Mouse (Mus musculus): ENCODE data around the gene Gm12117. TPM values are rescaled to one million over a fixed set of nuclear protein-coding genes. Genes with fewer than 3 reads are reported as not detected.

The Gm12117 gene
- not detected for total RNA-seq (2021)

GRCm38 (mm10) chr11:33276637-33277036, at the start of gene Gm12117:
Gene Gm12117, minus strand, starts transcription at chr11:33276737.
- intact Hi-C loops (cut with DNase I), result no loop called here
- DNase-seq (ENCODE audit: low spot score in 2 of 2), result no peak

- DNase-seq (ENCODE audit: low spot score in 2 of 2), result no peak
- intact Hi-C loops (cut with DNase I), result no loop called here
These were observed 42.6 kb upstream of the Gm12117 start for GRCm38 (mm10) chr11:33319006-33319611.

- intact Hi-C loops (cut with DNase I), result no loop called here
- no peak for DNase-seq (ENCODE audit: low spot score in 2 of 2)
These were observed 33.0 kb upstream of the Gm12117 start for GRCm38 (mm10) chr11:33309566-33309965.

- intact Hi-C loops (cut with DNase I), result no loop called here
- no peak for DNase-seq (ENCODE audit: low spot score in 2 of 2)
These were observed 24.3 kb upstream of the Gm12117 start for GRCm38 (mm10) chr11:33300859-33301258.

- DNase-seq (ENCODE audit: low spot score in 2 of 2), result no peak
- intact Hi-C loops (cut with DNase I), result loop anchor here (5.0 kb wide), 1 partner anchor 122 kb away; no protein-coding TSS in a partner anchor
These were observed 22.8 kb upstream of the Gm12117 start for GRCm38 (mm10) chr11:33299371-33299770.

- DNase-seq (ENCODE audit: low spot score in 2 of 2), result no peak
- intact Hi-C loops (cut with DNase I), result loop anchor here (5.0 kb wide), 1 partner anchor 120 kb away; no protein-coding TSS in a partner anchor
These were observed 20.6 kb upstream of the Gm12117 start for GRCm38 (mm10) chr11:33297121-33297520.

GRCm38 (mm10) chr11:33295422-33295821, 18.9 kb upstream of the Gm12117 start:
- no peak for DNase-seq (ENCODE audit: low spot score in 2 of 2)
- intact Hi-C loops (cut with DNase I), result loop anchor here (5.0 kb wide), 1 partner anchor 118 kb away; no protein-coding TSS in a partner anchor

GRCm38 (mm10) chr11:33294063-33294462, 17.5 kb upstream of the Gm12117 start:
- intact Hi-C loops (cut with DNase I), result no loop called here
- DNase-seq (ENCODE audit: low spot score in 2 of 2), result no peak

- DNase-seq (ENCODE audit: low spot score in 2 of 2), result no peak
- intact Hi-C loops (cut with DNase I), result no loop called here
These were observed 2.0 kb upstream of the Gm12117 start for GRCm38 (mm10) chr11:33278571-33278970.

- no peak for DNase-seq (ENCODE audit: low spot score in 2 of 2)
- intact Hi-C loops (cut with DNase I), result no loop called here
These were observed 1.7 kb downstream of the Gm12117 start for GRCm38 (mm10) chr11:33274816-33275215.

GRCm38 (mm10) chr11:33274294-33274693, 2.2 kb downstream of the Gm12117 start:
- intact Hi-C loops (cut with DNase I), result no loop called here
- no peak for DNase-seq (ENCODE audit: low spot score in 2 of 2)

GRCm38 (mm10) chr11:33240295-33240694, 36.2 kb downstream of the Gm12117 start:
- intact Hi-C loops (cut with DNase I), result no loop called here
- no peak for DNase-seq (ENCODE audit: low spot score in 2 of 2)

GRCm38 (mm10) chr11:33234134-33234533, 42.4 kb downstream of the Gm12117 start:
- intact Hi-C loops (cut with DNase I), result no loop called here
- no peak for DNase-seq (ENCODE audit: low spot score in 2 of 2)

GRCm38 (mm10) chr11:33232056-33232455, 44.5 kb downstream of the Gm12117 start:
- intact Hi-C loops (cut with DNase I), result no loop called here
- DNase-seq (ENCODE audit: low spot score in 2 of 2), result no peak

- no peak for DNase-seq (ENCODE audit: low spot score in 2 of 2)
- intact Hi-C loops (cut with DNase I), result no loop called here
These were observed 48.4 kb downstream of the Gm12117 start for GRCm38 (mm10) chr11:33228186-33228585.

GRCm38 (mm10) chr11:33226516-33226915, 50.0 kb downstream of the Gm12117 start:
- intact Hi-C loops (cut with DNase I), result no loop called here
- DNase-seq (ENCODE audit: low spot score in 2 of 2), result no peak

Other genes with a start within 250 kb of the Gm12117 start
- 1 to 10 TPM; 2.9 to 3.7 TPM for gene Fgf18, start 129.3 kb downstream of the Gm12117 start, total RNA-seq (2021)
- gene Npm1, start 113.5 kb downstream of the Gm12117 start, total RNA-seq (2021), result 100 to 1,000 TPM; 139 to 148 TPM
- not detected for gene Tlx3, start 73.1 kb downstream of the Gm12117 start, total RNA-seq (2021)
- gene Ranbp17, start 237.0 kb upstream of the Gm12117 start, total RNA-seq (2021), result 1 to 10 TPM; 7.9 to 8.3 TPM